Mouse (Mus musculus) heart, postnatal 0 days (tissue): Measurements from ENCODE around the gene Agbl1.

Experiments used
- CTCF ChIP-seq: IDR thresholded peaks from 2 replicates; pipeline ENCODE4 v1.5.1; 2016; ENCODE audit warnings: antibody characterized with exemption, control low read depth, low read depth
- EP300 ChIP-seq: IDR thresholded peaks from 2 replicates; pipeline ENCODE4 v1.6.1; 2016; ENCODE audit warnings: antibody characterized with exemption, low read depth

DNA sequence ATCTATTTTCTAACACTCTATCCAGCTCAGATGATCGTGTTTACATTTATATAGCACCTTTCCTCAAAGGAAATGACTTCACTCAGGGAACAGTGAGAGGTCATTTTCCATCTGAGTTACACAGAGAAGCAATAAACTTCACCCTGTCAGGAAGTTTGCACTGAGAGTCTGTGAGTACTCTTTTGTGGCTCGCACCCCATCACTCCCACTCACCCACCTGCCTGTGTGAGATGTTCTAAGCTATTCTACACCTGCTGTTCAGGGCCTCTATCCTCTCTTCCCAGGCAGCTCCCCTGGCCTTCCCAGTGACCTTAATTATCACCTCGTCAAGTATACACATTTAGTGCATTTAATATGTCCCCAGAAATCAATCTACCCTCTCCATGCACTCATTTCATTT, 580.3 kb downstream of the Agbl1 start:
- TF ChIP-seq CTCF: no peak
- TF ChIP-seq EP300: no peak
